Mouse (Mus musculus) forebrain, embryonic 10.5 days (tissue): ENCODE data around the gene Zbtb17. TPM values are rescaled to one million over a fixed set of nuclear protein-coding genes. Genes with fewer than 3 reads are reported as not detected.

Source experiments
- DNase-seq: peaks from one replicate; pipeline ENCODE4 v3.0.0-alpha.2; 2017; ENCODE audit warnings: low spot score; ENCODE audit errors: extremely low spot score
- H3K27ac ChIP-seq: fragments of 300-500 bp; sonication (generic); 2 replicates; pipeline ENCODE4 v1.5.1; 2016; ENCODE audit warnings: mild to moderate bottlenecking
- H3K27me3 ChIP-seq: fragments of 300-500 bp; sonication (generic); 2 replicates; pipeline ENCODE4 v1.6.1; 2016; ENCODE audit warnings: mild to moderate bottlenecking; ENCODE audit not compliant: poor library complexity, severe bottlenecking
- H3K36me3 ChIP-seq: fragments of 300-500 bp; sonication (generic); replicated peaks from 2 replicates; pipeline ENCODE4 v1.6.1; 2016; ENCODE audit warnings: mild to moderate bottlenecking, moderate library complexity
- H3K4me1 ChIP-seq: fragments of 300-500 bp; sonication (generic); 2 replicates; pipeline ENCODE4 v1.6.1; 2016
- H3K4me3 ChIP-seq: fragments of 300-500 bp; sonication (generic); 2 replicates; pipeline ENCODE4 v1.5.1; 2016; ENCODE audit warnings: mild to moderate bottlenecking, moderate library complexity
- H3K9me3 ChIP-seq: fragments of 300-500 bp; sonication (generic); 2 replicates; pipeline ENCODE4 v1.6.1; 2016; ENCODE audit warnings: mild to moderate bottlenecking, moderate library complexity
- WGBS: fragments of 180-500 bp; shearing (Covaris S2); methylation state at CpG from one replicate; pipeline ENCODE4 v1.1.7; 2016; 5-methylcytosine and 5-hydroxymethylcytosine counted together
- polyA plus RNA-seq: library from polyadenylated mRNA; unstranded; fragments of >200 nt; fragmentation: Nextera tagmentation; extraction: Ambion mirVana; gene quantifications from 2 replicates; pipeline ENCODE4 v1.2.1, GENCODE M21; 2016

Zbtb17 gene
- polyA plus RNA-seq, 1 experiment from 2014 or later, result 58.9 TPM

DNA sequence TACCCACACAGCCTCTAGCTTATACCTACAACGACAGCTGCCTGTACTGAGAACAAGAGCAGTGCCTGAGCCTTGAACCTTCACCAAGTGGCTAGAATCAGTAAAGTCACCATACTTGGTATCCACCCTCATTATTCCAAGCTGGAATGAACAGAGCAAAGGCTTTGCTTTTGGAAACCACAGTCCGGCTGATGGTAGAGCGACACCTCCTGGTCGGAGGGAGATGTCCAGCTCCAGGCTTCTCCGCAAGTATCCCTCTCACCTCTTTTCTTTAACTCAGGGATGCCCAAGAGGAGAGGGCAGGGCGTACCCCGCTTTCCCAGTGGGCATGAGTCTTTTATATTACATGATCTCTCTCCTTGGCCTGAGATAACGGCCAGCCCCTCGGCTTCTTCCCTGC lies 14.6 kb upstream of the Zbtb17 start:
- H3K36me3 ChIP-seq, result no peaks in the 10 kb centered on the region
- H3K27ac ChIP-seq, result no peak overlapping the region
- H3K4me3 ChIP-seq, result no peak overlapping the region
- peaks cover 33% of the 10 kb centered on the region for H3K27me3 ChIP-seq
- DNase-seq, result no peak
- peaks cover 17% of the 10 kb centered on the region for H3K4me1 ChIP-seq
- 53% methylated on average over 9 of the region's 9 CpGs for WGBS
- H3K9me3 ChIP-seq, result no peaks in the 10 kb centered on the region

DNA sequence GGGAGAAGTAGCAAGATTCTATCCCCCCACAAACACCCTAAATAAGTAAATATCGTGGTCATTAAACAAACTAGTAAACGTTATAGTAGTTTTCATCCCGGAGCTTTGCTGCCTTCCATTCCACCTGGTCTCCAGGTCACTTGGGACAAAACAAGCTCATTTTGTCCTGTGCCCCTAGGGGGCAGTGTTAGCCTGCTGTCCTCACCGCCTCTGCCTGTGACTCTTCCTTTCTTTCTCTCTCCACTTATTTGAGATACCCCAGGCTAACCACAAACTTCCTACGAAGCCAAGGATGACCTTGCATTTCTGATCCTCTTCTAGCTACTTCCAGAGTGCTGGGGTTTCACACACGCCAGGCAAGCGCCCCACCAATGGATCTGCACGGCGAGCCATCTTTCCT lies 13.5 kb upstream of the Zbtb17 start:
- Histone ChIP-seq H3K27ac (no peak overlapping the region), H3K27me3 (peaks cover 22% of the 10 kb centered on the region), H3K36me3 (no peaks in the 10 kb centered on the region), H3K4me3 (no peak overlapping the region), H3K9me3 (no peaks in the 10 kb centered on the region), H3K4me1 (peaks cover 6% of the 10 kb centered on the region)
- peak; percentile 60 for DNase-seq
- WGBS, result 49% methylated on average over 9 of the region's 9 CpGs

DNA sequence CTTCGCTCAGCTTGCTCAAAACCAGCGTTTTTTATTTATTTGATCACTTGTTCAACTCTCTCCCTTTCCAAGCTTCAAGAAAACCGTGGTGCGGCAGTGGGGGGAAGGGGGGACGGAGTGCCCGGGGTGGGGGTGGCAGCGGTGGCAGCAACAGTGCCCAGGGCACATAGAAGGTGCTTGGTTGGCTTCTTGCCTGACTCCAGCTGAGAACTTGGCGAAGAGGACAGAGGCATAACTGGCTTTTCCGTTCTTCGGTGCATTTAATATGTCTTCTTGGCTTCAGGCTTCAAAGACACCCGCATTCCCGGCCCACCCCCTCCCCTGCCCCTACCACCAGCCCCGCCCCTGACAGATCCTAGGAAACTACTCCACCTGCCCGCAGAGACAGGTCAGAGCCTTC lies 11.8 kb upstream of the Zbtb17 start:
- Histone ChIP-seq H3K27ac (no peak overlapping the region), H3K36me3 (no peaks in the 10 kb centered on the region), H3K9me3 (no peaks in the 10 kb centered on the region), H3K4me1 (no peaks in the 10 kb centered on the region), H3K4me3 (no peak overlapping the region), H3K27me3 (peaks cover 5% of the 10 kb centered on the region)
- 79% methylated on average over 14 of the region's 14 CpGs for WGBS
- DNase-seq, result no peak

DNA sequence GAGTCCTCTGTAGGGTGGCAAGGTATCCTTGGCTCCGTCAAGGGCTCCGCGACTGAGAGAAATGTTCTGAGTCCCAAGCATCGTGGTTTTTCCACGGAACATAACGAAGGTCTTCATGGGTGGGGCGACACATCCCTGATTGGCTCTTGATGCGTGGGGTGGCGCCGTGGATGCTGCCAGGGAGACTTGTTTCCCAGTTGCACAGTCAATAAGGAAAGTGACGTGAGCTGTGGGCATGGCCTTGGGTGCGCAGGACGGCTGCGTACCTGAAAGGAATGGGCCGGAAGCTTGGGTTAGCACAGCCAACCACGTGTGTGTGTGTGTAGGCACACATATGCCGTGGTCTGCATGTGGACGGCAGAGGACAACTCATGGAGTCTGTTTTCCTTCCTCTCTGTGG lies 11.3 kb upstream of the Zbtb17 start:
- no peak overlapping the region for H3K4me3 ChIP-seq
- H3K9me3 ChIP-seq, result no peaks in the 10 kb centered on the region
- no peaks in the 10 kb centered on the region for H3K36me3 ChIP-seq
- H3K27ac ChIP-seq, result no peak overlapping the region
- H3K27me3 ChIP-seq, result no peaks in the 10 kb centered on the region; the same call in 1 of the 2 replicates
- H3K4me1 ChIP-seq, result no peaks in the 10 kb centered on the region
- no peak for DNase-seq
- 84% methylated on average over 18 of the region's 18 CpGs for WGBS

DNA sequence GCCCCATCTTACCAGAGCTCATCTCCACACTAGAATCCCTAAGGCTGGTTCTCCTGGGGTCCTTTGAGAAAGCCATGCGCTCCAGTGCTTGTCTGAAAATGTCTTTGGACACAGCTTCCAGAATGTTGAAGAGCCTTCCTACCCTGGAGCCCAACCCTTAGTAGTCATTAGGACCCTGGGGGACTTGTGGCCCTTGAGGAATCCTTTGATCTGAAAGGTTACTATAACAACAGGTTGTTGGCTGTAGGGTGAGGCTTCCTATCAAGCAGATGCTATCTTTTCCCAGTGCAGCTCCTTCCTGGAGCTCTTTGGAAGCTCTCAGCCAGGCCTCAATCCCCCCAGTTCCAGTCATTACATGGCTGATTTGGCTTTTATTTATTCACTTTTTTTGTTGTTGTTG lies 8.5 kb upstream of the Zbtb17 start, which contains the start of gene Srarp:
TSS of gene Srarp (minus strand) at position 132 of the 400 bp plus-strand sequence.
- Histone ChIP-seq H3K4me1 (peaks cover 3% of the 10 kb centered on the region; the same call in 1 of the 2 replicates), H3K27ac (no peak within 1 kb of the TSS), H3K4me3 (no peak within 1 kb of the TSS), H3K36me3 (no peaks in the 10 kb centered on the region), H3K9me3 (no peaks in the 10 kb centered on the region), H3K27me3 (no peaks in the 10 kb centered on the region; the same call in 1 of the 2 replicates)
- no peak for DNase-seq
- 92% methylated on average over 1 of the region's 1 CpGs for WGBS

DNA sequence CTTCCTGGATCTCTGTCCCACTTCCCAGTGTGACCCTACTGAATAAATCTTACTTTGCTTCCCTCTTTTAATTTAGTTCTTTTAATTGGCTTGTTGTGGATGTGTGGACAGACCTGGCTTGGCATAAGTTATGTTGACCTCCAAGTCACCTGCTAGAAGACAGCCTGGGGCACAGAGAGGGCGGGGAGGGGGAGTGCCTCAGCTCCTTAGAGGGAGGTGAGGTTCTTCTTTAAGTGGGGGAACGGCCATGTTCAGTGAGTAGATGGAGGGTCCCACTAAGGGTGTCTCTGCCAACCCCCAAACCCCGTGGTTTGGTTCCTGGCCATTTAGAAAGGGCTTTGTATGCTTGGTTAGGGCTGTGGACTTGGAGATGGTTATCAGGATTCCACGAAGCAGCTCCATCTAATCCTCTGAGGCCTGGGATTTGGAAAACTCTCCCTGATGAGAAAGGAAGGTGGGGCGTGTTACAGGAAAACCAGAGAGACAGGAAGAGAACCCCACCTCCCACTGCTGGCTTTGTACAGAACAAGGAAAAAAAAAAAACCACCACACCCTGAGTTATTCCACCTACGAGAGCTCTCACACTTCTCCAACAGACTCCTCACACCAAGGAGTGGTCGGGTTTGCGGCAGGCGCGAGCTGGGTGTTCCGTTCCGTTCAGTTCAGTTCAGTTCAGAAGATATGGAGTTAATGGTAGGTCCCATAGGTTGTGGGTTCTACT lies 5.2 kb upstream of the Zbtb17 start:
- no peaks in the 10 kb centered on the region for H3K9me3 ChIP-seq
- 86% methylated on average over 12 of the region's 12 CpGs for WGBS
- H3K4me3 ChIP-seq, result no peak overlapping the region
- no peak overlapping the region for H3K27ac ChIP-seq
- H3K36me3 ChIP-seq, result no peaks in the 10 kb centered on the region
- DNase-seq, result no peak
- H3K27me3 ChIP-seq, result no peaks in the 10 kb centered on the region
- H3K4me1 ChIP-seq, result peaks cover 11% of the 10 kb centered on the region

DNA sequence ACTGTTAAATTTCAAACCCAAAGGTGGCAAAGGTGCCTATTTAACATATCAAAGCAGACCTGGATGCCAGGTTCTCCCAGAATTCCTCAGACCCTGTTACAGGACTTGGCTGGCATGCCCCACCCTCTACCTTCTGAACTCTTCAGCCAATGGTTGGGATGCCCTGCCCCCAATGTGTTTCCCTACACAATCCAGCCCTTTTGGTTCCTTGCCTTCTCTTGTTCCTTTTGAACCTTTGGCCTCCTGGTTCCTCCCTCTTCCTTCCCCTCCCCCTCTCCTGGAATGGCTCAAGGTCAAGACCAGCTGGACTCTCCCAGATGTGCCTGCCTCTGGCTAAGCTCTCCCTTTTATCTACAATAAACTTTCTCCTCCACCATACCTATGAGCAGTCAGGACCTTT lies 3.6 kb upstream of the Zbtb17 start:
- Histone ChIP-seq H3K4me3 (no peak overlapping the region), H3K27me3 (no peaks in the 10 kb centered on the region), H3K27ac (no peak overlapping the region), H3K36me3 (no peaks in the 10 kb centered on the region), H3K9me3 (no peaks in the 10 kb centered on the region), H3K4me1 (peaks cover 23% of the 10 kb centered on the region)
- DNase-seq, result no peak

DNA sequence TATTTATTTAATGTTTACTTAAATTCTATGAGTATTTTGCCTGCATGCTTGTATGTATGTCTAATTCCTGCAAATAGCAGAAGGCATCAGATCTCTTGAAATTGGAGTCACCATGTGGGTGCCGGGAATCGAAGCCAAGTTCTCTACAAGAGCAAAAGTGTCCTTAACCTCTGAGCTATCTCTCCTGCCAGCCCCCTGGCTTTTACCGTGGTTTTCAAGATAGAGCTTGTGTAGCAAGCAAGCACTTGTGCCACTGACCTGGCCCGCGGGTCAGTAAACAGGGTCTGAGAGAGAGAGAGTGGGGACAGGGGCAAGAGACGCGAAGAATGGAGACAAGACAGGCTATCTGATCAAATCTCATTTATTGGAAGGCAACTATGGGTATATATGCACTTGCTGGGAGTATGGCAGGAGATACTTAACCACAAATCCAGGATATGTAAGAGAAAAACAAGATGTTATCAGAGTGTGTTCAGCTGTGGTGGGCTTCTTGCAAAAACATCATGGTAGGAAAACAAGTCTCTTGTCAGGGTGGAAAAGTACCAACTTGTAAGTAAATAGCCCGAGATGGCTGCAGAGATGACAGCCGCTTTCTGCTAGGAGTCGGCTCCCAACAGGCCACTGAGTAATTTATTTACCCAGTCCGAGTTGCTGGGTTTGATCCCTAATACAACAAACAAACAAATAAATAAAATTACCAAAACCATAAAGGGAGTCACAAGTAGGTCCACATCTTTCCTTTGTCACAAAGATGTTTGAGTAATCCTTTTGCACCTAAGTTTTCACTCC lies 619 bp upstream of the Zbtb17 start:
- peak overlapping the region; percentile 98 for H3K27ac ChIP-seq
- 49% methylated on average over 11 of the region's 11 CpGs for WGBS
- no peaks in the 10 kb centered on the region for H3K27me3 ChIP-seq
- H3K4me3 ChIP-seq, result peak overlapping the region; percentile 99
- peaks cover 33% of the 10 kb centered on the region for H3K4me1 ChIP-seq
- peaks cover 24% of the 10 kb centered on the region for H3K36me3 ChIP-seq
- DNase-seq, result no peak
- H3K9me3 ChIP-seq, result no peaks in the 10 kb centered on the region

DNA sequence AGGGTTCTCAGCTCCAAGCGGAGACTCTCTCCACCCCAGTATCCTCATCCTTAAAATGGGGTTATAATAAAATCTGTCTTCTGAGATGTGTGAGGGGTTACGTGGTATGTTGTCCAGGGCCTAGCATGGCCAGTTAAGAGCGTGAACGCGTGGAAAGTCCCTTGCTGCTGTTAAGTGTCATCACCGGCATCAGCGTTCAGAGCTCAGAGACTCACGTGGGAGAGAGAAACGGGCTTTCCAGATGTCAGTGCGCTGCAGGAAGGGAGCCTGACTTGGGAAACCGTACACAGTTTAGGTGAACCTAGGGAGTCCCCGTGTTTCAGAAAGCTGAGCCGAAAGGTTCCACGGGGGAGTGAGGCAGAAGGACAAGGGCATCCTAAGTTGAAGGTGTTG lies 870 bp downstream of the Zbtb17 start:
- Histone ChIP-seq H3K9me3 (no peaks in the 10 kb centered on the region), H3K27me3 (no peaks in the 10 kb centered on the region), H3K4me1 (peaks cover 33% of the 10 kb centered on the region), H3K27ac (peak overlapping the region; percentile 98), H3K36me3 (peaks cover 39% of the 10 kb centered on the region), H3K4me3 (peak overlapping the region; percentile 99)
- no peak for DNase-seq
- WGBS, result 24% methylated on average over 14 of the region's 14 CpGs

DNA sequence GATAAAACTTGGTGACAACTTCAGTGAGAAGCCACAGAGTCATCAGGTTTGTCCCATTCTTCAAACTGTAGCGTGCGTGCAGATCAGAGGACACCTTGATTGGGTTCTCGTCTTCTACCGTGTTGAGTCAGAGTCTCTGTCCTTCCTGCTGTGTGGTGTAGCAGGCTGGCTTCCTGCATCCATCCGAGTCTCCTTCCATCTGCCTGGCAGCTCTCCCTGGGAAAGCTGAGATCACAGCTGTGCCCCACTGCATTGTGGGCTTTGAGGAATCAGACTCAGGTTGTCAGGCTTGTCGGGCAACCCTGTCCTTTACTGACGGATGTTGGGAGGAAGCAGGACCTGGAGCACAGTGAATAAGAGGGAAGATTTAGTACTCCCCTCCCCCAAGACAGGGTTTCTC lies 1.8 kb downstream of the Zbtb17 start:
- H3K36me3 ChIP-seq, result peaks cover 48% of the 10 kb centered on the region
- no peaks in the 10 kb centered on the region for H3K9me3 ChIP-seq
- peaks cover 29% of the 10 kb centered on the region for H3K4me1 ChIP-seq
- 85% methylated on average over 7 of the region's 7 CpGs for WGBS
- H3K27me3 ChIP-seq, result no peaks in the 10 kb centered on the region
- H3K4me3 ChIP-seq, result no peak overlapping the region
- H3K27ac ChIP-seq, result no peak overlapping the region
- no peak for DNase-seq

DNA sequence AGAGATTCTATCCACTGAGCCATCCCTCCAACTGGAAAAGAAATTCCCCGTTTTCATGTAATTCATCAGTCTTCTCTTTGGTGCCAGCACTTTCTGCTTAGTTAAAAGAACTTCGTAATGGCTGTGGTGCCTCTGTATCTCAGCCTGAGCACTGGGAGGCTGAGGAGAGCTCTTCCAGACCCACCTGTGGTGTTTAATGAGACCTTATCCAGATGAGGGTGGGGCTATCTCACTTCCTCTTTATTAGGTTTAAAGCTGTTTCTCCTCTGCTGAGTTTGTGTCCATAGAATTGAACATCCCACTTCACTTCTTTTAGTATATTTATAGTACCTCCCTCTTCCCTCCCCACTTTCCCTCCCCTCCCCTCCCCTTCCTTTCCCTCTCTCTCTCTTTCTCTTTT lies 6.8 kb downstream of the Zbtb17 start:
- DNase-seq, result no peak
- peaks cover 87% of the 10 kb centered on the region for H3K36me3 ChIP-seq
- no peaks in the 10 kb centered on the region for H3K27me3 ChIP-seq
- no peak overlapping the region for H3K4me3 ChIP-seq
- 98% methylated on average over 2 of the region's 2 CpGs for WGBS
- no peaks in the 10 kb centered on the region for H3K9me3 ChIP-seq
- no peak overlapping the region for H3K27ac ChIP-seq
- peaks cover 11% of the 10 kb centered on the region for H3K4me1 ChIP-seq

DNA sequence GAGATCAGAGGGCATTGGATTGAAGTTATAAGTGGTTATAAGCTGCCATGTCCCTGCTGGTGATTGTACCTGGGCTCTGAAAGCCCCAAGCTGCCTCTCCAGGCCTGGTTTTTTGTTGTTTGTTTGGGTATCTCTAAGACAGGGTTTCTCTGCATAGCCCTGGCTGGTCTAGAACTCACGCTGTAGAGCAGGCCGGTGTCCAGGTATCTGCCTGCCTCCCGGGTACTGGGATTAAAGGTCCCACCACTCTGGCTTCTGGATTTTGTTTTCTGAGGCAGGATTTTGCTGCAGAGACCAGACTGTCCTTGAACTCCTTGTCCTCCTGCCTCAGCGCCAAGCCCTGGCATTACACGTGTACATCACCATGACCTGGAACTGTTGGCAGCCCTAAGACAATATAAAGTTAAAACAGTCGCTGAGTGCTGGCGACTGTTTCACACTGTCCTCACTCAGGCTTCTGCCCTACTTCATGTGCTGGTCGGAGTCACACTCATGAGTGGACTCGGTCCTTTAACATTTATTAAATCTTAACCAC lies 7.5 kb downstream of the Zbtb17 start:
- no peaks in the 10 kb centered on the region for H3K27me3 ChIP-seq
- peaks cover 86% of the 10 kb centered on the region for H3K36me3 ChIP-seq
- H3K4me1 ChIP-seq, result peaks cover 5% of the 10 kb centered on the region; the same call in 1 of the 2 replicates
- 95% methylated on average over 9 of the region's 9 CpGs for WGBS
- no peak overlapping the region for H3K27ac ChIP-seq
- no peak for DNase-seq
- no peaks in the 10 kb centered on the region for H3K9me3 ChIP-seq
- no peak overlapping the region for H3K4me3 ChIP-seq
